Mouse (Mus musculus): ENCODE measurements at regions not wholly inside any gene's neighbourhood (a gene's known extent, or its start where the extent isn't known, plus 50 kb on each side); places are given as distances from the start of the nearest gene placed in this dataset.

GRCm38 (mm10) chr9:117904621-117905020, 135.7 kb upstream of the Azi2 start:
- H3K9ac ChIP-seq: no peak overlapping the region
- no peaks in the 10 kb centered on the region for H3K9me3 ChIP-seq
- no peak overlapping the region for H3K4me3 ChIP-seq
- no peak overlapping the region for H3K27ac ChIP-seq
- no peaks in the 10 kb centered on the region for H3K36me3 ChIP-seq
- no peak for ATAC-seq (ENCODE audit: insufficient number of reproducible peaks, insufficient read depth, low FRiP score, low TSS enrichment, low read depth)
- 88% methylated on average over 8 of the region's 8 CpGs for WGBS
- peaks cover 7% of the 10 kb centered on the region; the same call in 1 of the 2 replicates for H3K4me1 ChIP-seq
- no peaks in the 10 kb centered on the region for H3K27me3 ChIP-seq
- no peak overlapping the region for H3K4me2 ChIP-seq

GRCm38 (mm10) chr9:117903025-117903424, 137.3 kb upstream of the Azi2 start:
- 31% methylated on average over 4 of the region's 4 CpGs for WGBS
- H3K4me1 ChIP-seq: peaks cover 7% of the 10 kb centered on the region; the same call in 1 of the 2 replicates

DNA sequence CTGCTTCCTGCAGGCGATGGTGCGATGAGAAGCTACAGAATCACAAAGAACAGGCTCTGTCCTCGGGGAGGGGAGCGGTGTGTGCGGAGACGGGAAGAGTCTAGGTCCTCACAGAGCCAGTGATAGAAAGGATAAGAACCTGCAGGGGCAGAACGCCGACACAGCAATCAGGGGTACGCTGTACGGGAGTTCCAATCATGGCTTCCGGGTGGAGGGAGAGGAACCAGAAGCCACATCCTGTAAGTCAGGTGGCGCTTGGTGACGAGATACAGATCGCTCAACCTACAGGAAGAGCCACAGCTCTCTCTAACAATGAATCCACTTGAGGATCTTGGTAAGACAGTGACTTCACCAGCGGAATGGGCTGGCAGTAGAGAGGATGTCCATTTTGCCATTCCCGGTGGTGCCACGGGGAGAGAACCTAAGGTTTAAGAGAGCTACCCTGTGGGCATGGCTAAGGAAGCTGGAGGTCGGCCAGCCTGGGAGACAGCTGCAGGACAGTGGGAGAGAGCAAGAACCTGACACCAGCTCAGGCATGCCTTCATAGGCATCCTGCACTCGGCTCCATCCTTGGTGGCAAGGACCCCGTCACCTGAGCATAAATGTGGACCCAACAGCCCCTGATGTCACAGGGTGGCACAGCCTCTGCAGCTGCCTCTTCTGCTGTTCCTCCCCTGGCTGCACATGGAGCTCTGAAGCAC, 137.9 kb upstream of the Azi2 start:
- WGBS: 82% methylated on average over 20 of the region's 20 CpGs

More at GRCm38 (mm10) chr9:117903025-117903424, 137.3 kb upstream of the Azi2 start:
- H3K27me3 ChIP-seq: no peaks in the 10 kb centered on the region
- no peak overlapping the region for H3K4me3 ChIP-seq
- H3K4me2 ChIP-seq: no peak overlapping the region
- no peak for ATAC-seq (ENCODE audit: insufficient number of reproducible peaks, insufficient read depth, low FRiP score, low TSS enrichment, low read depth)
- H3K9ac ChIP-seq: no peak overlapping the region
- H3K36me3 ChIP-seq: no peaks in the 10 kb centered on the region
- no peak overlapping the region for H3K27ac ChIP-seq
- H3K9me3 ChIP-seq: no peaks in the 10 kb centered on the region

GRCm38 (mm10) chr9:117900631-117901030, 139.7 kb upstream of the Azi2 start:
- Histone ChIP-seq H3K27me3 (no peaks in the 10 kb centered on the region), H3K4me2 (no peak overlapping the region)

More for the DNA sequence above, 137.9 kb upstream of the Azi2 start:
- Histone ChIP-seq H3K4me3 (no peak overlapping the region), H3K27ac (no peak overlapping the region), H3K9ac (no peak overlapping the region), H3K4me1 (peaks cover 7% of the 10 kb centered on the region; the same call in 1 of the 2 replicates), H3K27me3 (no peaks in the 10 kb centered on the region), H3K4me2 (no peak overlapping the region), H3K9me3 (no peaks in the 10 kb centered on the region), H3K36me3 (no peaks in the 10 kb centered on the region)
- ATAC-seq (ENCODE audit: insufficient number of reproducible peaks, insufficient read depth, low FRiP score, low TSS enrichment, low read depth): no peak

GRCm38 (mm10) chr9:117896517-117896916, 143.8 kb upstream of the Azi2 start:
- peaks cover 7% of the 10 kb centered on the region for H3K4me1 ChIP-seq
- no peak overlapping the region for H3K4me3 ChIP-seq
- H3K36me3 ChIP-seq: no peaks in the 10 kb centered on the region
- H3K4me2 ChIP-seq: no peak overlapping the region
- no peak for ATAC-seq (ENCODE audit: insufficient number of reproducible peaks, insufficient read depth, low FRiP score, low TSS enrichment, low read depth)
- WGBS: 70% methylated on average over 8 of the region's 8 CpGs
- no peak overlapping the region for H3K27ac ChIP-seq
- no peaks in the 10 kb centered on the region for H3K9me3 ChIP-seq
- H3K27me3 ChIP-seq: no peaks in the 10 kb centered on the region
- H3K9ac ChIP-seq: no peak overlapping the region

More at GRCm38 (mm10) chr9:117900631-117901030, 139.7 kb upstream of the Azi2 start:
- ATAC-seq (ENCODE audit: insufficient number of reproducible peaks, insufficient read depth, low FRiP score, low TSS enrichment, low read depth): no peak
- H3K4me3 ChIP-seq: no peak overlapping the region
- H3K27ac ChIP-seq: no peak overlapping the region
- no peaks in the 10 kb centered on the region for H3K36me3 ChIP-seq
- peaks cover 7% of the 10 kb centered on the region; the same call in 1 of the 2 replicates for H3K4me1 ChIP-seq
- 86% methylated on average over 12 of the region's 12 CpGs for WGBS
- H3K9ac ChIP-seq: no peak overlapping the region
- no peaks in the 10 kb centered on the region for H3K9me3 ChIP-seq

GRCm38 (mm10) chr9:117892601-117893000, 147.7 kb upstream of the Azi2 start:
- H3K9ac ChIP-seq: no peak overlapping the region
- no peak for ATAC-seq (ENCODE audit: insufficient number of reproducible peaks, insufficient read depth, low FRiP score, low TSS enrichment, low read depth)
- H3K27me3 ChIP-seq: no peaks in the 10 kb centered on the region
- H3K4me1 ChIP-seq: peaks cover 7% of the 10 kb centered on the region
- H3K36me3 ChIP-seq: no peaks in the 10 kb centered on the region
- H3K4me2 ChIP-seq: no peak overlapping the region
- no peak overlapping the region for H3K27ac ChIP-seq
- no peaks in the 10 kb centered on the region for H3K9me3 ChIP-seq
- WGBS: 41% methylated on average over 6 of the region's 6 CpGs
- H3K4me3 ChIP-seq: no peak overlapping the region

GRCm38 (mm10) chr9:117873172-117873571, 167.1 kb upstream of the Azi2 start:
- peak overlapping the region; percentile 100 for H3K4me2 ChIP-seq
- peak overlapping the region; percentile 65 for H3K4me3 ChIP-seq
- no peak overlapping the region for H3K27ac ChIP-seq
- ATAC-seq (ENCODE audit: insufficient number of reproducible peaks, insufficient read depth, low FRiP score, low TSS enrichment, low read depth): no peak
- no peaks in the 10 kb centered on the region for H3K36me3 ChIP-seq
- peaks cover 45% of the 10 kb centered on the region for H3K27me3 ChIP-seq
- peak overlapping the region; percentile 72 for H3K9ac ChIP-seq
- WGBS: 21% methylated on average over 8 of the region's 8 CpGs
- H3K4me1 ChIP-seq: peaks cover 25% of the 10 kb centered on the region
- no peaks in the 10 kb centered on the region for H3K9me3 ChIP-seq

GRCm38 (mm10) chr9:117872387-117873081, 167.8 kb upstream of the Azi2 start:
- peaks cover 25% of the 10 kb centered on the region for H3K4me1 ChIP-seq
- H3K9me3 ChIP-seq: no peaks in the 10 kb centered on the region
- H3K36me3 ChIP-seq: no peaks in the 10 kb centered on the region
- 0 out of 2 replicates have a peak overlapping the region, but pooled peaks have one; percentile 11 for H3K27ac ChIP-seq
- ATAC-seq (ENCODE audit: insufficient number of reproducible peaks, insufficient read depth, low FRiP score, low TSS enrichment, low read depth): peak; percentile 53
- H3K4me2 ChIP-seq: peak overlapping the region; percentile 100
- H3K9ac ChIP-seq: peak overlapping the region; percentile 72
- under 1% methylated on average over 64 of the region's 70 CpGs for whole genome bisulfite sequencing
- H3K4me3 ChIP-seq: peak overlapping the region; percentile 65
- H3K27me3 ChIP-seq: peaks cover 45% of the 10 kb centered on the region

DNA sequence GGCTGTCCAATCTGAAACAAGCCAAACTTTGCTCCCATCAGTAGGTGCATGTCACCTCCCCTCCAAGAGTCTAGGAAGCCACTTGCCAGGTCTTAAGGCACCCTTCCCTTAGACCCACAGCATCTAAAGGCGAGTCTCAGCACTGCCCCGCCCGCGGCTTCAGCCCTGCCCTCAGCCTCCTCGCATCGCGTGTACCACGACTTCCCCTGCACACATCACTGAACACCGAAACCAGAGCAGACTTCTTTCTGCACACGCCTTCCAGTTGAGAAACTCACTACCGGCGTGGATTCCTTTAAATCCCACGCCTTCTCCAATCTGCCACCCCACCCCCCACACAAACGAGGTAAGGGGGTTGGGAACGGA, 168.3 kb upstream of the Azi2 start:
- Histone ChIP-seq H3K9ac (peak overlapping the region; percentile 72), H3K4me1 (peaks cover 25% of the 10 kb centered on the region), H3K4me2 (peak overlapping the region; percentile 100), H3K27me3 (peaks cover 45% of the 10 kb centered on the region), H3K27ac (no peak overlapping the region), H3K4me3 (peak overlapping the region; percentile 65), H3K9me3 (no peaks in the 10 kb centered on the region), H3K36me3 (no peaks in the 10 kb centered on the region)
- WGBS: under 1% methylated on average over 15 of the region's 15 CpGs
- no peak for ATAC-seq (ENCODE audit: insufficient number of reproducible peaks, insufficient read depth, low FRiP score, low TSS enrichment, low read depth)

DNA sequence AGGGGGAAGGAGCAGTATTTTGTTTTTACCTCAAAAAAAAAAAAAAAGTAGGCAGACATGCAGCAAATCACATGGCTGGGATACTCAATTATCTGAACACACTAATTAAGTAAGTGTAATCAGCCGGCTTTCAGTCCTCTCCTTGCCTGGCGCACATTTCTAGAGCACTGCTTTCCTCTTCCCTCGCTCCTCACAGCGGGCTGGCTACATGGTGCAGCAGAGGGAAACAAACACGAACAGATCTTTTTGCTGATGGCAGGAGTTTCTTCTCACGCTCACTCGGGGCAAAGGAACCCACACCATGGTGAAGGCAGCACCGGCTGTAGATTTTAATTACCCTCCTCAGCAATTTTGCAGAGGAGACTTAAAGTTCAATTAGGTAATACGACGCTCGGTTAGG, 169.7 kb upstream of the Azi2 start:
- 42% methylated on average over 11 of the region's 11 CpGs for WGBS
- no peaks in the 10 kb centered on the region for H3K9me3 ChIP-seq
- H3K27ac ChIP-seq: no peak overlapping the region
- no peak for ATAC-seq (ENCODE audit: insufficient number of reproducible peaks, insufficient read depth, low FRiP score, low TSS enrichment, low read depth)
- no peaks in the 10 kb centered on the region for H3K36me3 ChIP-seq
- H3K4me3 ChIP-seq: no peak overlapping the region
- no peak overlapping the region for H3K9ac ChIP-seq
- peaks cover 25% of the 10 kb centered on the region for H3K4me1 ChIP-seq
- H3K4me2 ChIP-seq: peak overlapping the region; percentile 30
- peaks cover 45% of the 10 kb centered on the region for H3K27me3 ChIP-seq

DNA sequence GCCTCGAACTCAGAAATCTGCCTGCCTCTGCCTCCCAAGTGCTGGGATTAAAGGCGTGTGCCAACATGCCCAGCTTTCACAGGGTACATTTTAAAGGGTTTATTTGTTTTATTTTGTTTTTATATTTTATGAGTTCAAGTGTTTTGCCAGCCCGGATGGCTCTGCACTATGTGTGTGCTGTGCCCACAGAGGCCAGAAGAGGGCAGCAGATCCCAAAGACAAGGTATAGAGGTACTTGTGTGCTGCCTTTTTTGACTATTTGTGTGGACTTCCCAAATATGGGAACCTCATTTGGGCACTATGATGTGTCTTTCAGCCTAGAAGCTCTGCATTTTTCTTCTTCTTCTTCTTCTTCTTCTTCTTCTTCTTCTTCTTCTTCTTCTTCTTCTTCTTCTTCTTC, 176.4 kb upstream of the Azi2 start:
- 93% methylated on average over 3 of the region's 3 CpGs for WGBS
- no peak overlapping the region for H3K9ac ChIP-seq
- ATAC-seq (ENCODE audit: insufficient number of reproducible peaks, insufficient read depth, low FRiP score, low TSS enrichment, low read depth): no peak
- no peaks in the 10 kb centered on the region for H3K36me3 ChIP-seq
- no peaks in the 10 kb centered on the region for H3K4me1 ChIP-seq
- H3K4me3 ChIP-seq: no peak overlapping the region
- H3K27ac ChIP-seq: no peak overlapping the region
- peaks cover 2% of the 10 kb centered on the region; the same call in 1 of the 2 replicates for H3K9me3 ChIP-seq
- H3K4me2 ChIP-seq: no peak overlapping the region
- H3K27me3 ChIP-seq: no peaks in the 10 kb centered on the region

GRCm38 (mm10) chr9:117863318-117863717, 177.0 kb upstream of the Azi2 start:
- Histone ChIP-seq H3K9me3 (peaks cover 2% of the 10 kb centered on the region; the same call in 1 of the 2 replicates), H3K27me3 (no peaks in the 10 kb centered on the region), H3K4me1 (no peaks in the 10 kb centered on the region), H3K9ac (no peak overlapping the region), H3K27ac (no peak overlapping the region), H3K4me3 (no peak overlapping the region), H3K36me3 (no peaks in the 10 kb centered on the region), H3K4me2 (no peak overlapping the region)
- no peak for ATAC-seq (ENCODE audit: insufficient number of reproducible peaks, insufficient read depth, low FRiP score, low TSS enrichment, low read depth)
- WGBS: 61% methylated on average over 6 of the region's 6 CpGs
